Mouse (Mus musculus) heart, adult 2 months (tissue): Measurements from ENCODE around the gene Rab39.

ENCODE experiments used
- CTCF ChIP-seq: fragments of 200-600 bp; IDR thresholded peaks from 2 replicates; pipeline ENCODE4 v1.8.1; 2022; ENCODE audit warnings: antibody characterized with exemption, mild to moderate bottlenecking, moderate library complexity
- EP300 ChIP-seq: fragments of 200-500 bp; IDR thresholded peaks from 2 replicates; pipeline ENCODE4 v1.6.1; 2011; ENCODE audit warnings: low read depth, low read length, control low read depth; ENCODE audit not compliant: insufficient read depth

- TF ChIP-seq CTCF (no peak), EP300 (no peak)
Observed at GRCm38 (mm10) chr9:53680851-53681250, 25.2 kb downstream of the Rab39 start.
